Comparison of ENCODE assay signal across 14 mouse cellular contexts in genomic region chr7:28849700-28850236, GRCm38 (mm10). TPM values are rescaled to one million over a fixed set of nuclear protein-coding genes. Genes with fewer than 3 reads are reported as not detected.
DNase-seq lines count a peak whose midpoint lies in the region; ATAC-seq and TF ChIP-seq lines count a peak whose summit lies in the region.
"Had no signal": no experiment of that assay in that cellular context is flagged by ENCODE, and none has a peak within 500 bp of the region (broad histone marks: within the 10 kb centered on the region; RNA-seq: fewer than 3 reads in every experiment).

No protein-coding gene starts in this region.

- no peaks in the 10 kb centered on the region for H3K27me3 ChIP-seq in kidney, embryonic 15.5 days
- H3K27me3 ChIP-seq in small intestine, adult 2 months (ENCODE audit: control insufficient read depth, insufficient read depth, low read length): no peaks in the 10 kb centered on the region
- H3K27me3 ChIP-seq: forebrain, embryonic 12.5 days; hindbrain, embryonic 13.5 days had no signal

- 0 out of 2 replicates have a peak overlapping the region, but pooled peaks have one; percentile 29 for H3K27ac ChIP-seq in kidney, embryonic 15.5 days
- peak overlapping the region; percentile 80 for H3K27ac ChIP-seq in small intestine, adult 2 months (ENCODE audit: insufficient read depth, low read depth, low read length)
- H3K27ac ChIP-seq: forebrain, embryonic 12.5 days; hindbrain, embryonic 13.5 days had no signal

- H3K4me1 ChIP-seq in kidney, embryonic 15.5 days: peaks cover 8% of the 10 kb centered on the region; the same call in 1 of the 2 replicates
- H3K4me1 ChIP-seq in small intestine, adult 2 months (ENCODE audit: control insufficient read depth, insufficient read depth, insufficient read length, low read length): peaks cover 20% of the 10 kb centered on the region; the same call in 1 of the 2 replicates
- H3K4me1 ChIP-seq: forebrain, embryonic 12.5 days; hindbrain, embryonic 13.5 days had no signal

- H3K4me3 ChIP-seq in kidney, embryonic 15.5 days (replicated peaks): no peak overlapping the region
- H3K4me3 ChIP-seq in small intestine, adult 2 months (ENCODE audit: low read depth, low read length): no peak overlapping the region
- H3K4me3 ChIP-seq: forebrain, embryonic 12.5 days; hindbrain, embryonic 13.5 days had no signal

- ATAC-seq in kidney, embryonic 15.5 days (replicated peaks; ENCODE audit: low FRiP score): no peak; the same call in 1 of the 2 replicates

- H3K9ac ChIP-seq in kidney, embryonic 15.5 days: no peak overlapping the region
- H3K9ac ChIP-seq: forebrain, embryonic 12.5 days; hindbrain, embryonic 13.5 days had no signal

- no peak overlapping the region for H3K4me2 ChIP-seq in kidney, embryonic 15.5 days
- H3K4me2 ChIP-seq: forebrain, embryonic 12.5 days; hindbrain, embryonic 13.5 days had no signal

- H3K9me3 ChIP-seq in kidney, embryonic 15.5 days (replicated peaks): no peaks in the 10 kb centered on the region
- H3K9me3 ChIP-seq: hindbrain, embryonic 13.5 days had no signal

- no peaks in the 10 kb centered on the region for H3K36me3 ChIP-seq in kidney, embryonic 15.5 days
- H3K36me3 ChIP-seq in small intestine, adult 2 months (ENCODE audit: control insufficient read depth, insufficient read depth, low read length): no peaks in the 10 kb centered on the region
- H3K36me3 ChIP-seq: forebrain, embryonic 12.5 days; hindbrain, embryonic 13.5 days had no signal

- no peak for DNase-seq in kidney, adult 11 months
- peak; percentile 63 for DNase-seq in adipocyte (ENCODE audit: low spot score)
- peak; percentile 97 for DNase-seq in fat pad, adult 2 months (ENCODE audit: extremely low read depth, low read depth, low spot score)
- no peak for DNase-seq in spleen, postnatal 36 days (ENCODE audit: low spot score in 2 of 2)
- no peak for DNase-seq in layer of hippocampus, adult 11-12 months (ENCODE audit: low spot score)
- DNase-seq: cerebellum, adult 8-10 months; gastrocnemius, postnatal 14 days; left cerebral cortex, postnatal 4 days; lung, postnatal 36 days; right cerebral cortex, postnatal 14 days had no signal

- TF ChIP-seq CTCF in small intestine, adult 2 months (IDR thresholded peaks at IDR 0.05; ENCODE audit: extremely low read depth, insufficient read length, insufficient replicate concordance, low read depth, low read length): no peak

- WGBS in kidney, embryonic 15.5 days: 29% methylated on average over 1 of the region's 1 CpGs
- WGBS in small intestine, adult 2 months: 17% methylated on average over 1 of the region's 1 CpGs

- TF ChIP-seq POLR2A in small intestine, adult 2 months (IDR thresholded peaks at IDR 0.05; ENCODE audit: low read depth, low read length): no peak

RNA-seq across cellular contexts. Expression of gene Lgals7, which starts 13.9 kb away (rescaled TPM):
- 1.9 and 3.1 TPM in 2 replicates for polyA plus RNA-seq in kidney, embryonic 15.5 days (2015; fragmentation: Nextera tagmentation; extraction: Ambion mirVana)
- polyA plus RNA-seq in small intestine, adult 2 months (2012; rRNA removed): 2.4 TPM in 1 of 2 replicates, not detected in the other

RNA-seq across cellular contexts. Expression of gene Lgals4, which starts 16.1 kb away (rescaled TPM):
- polyA plus RNA-seq in kidney, embryonic 15.5 days (2015; fragmentation: Nextera tagmentation; extraction: Ambion mirVana): 12.0 and 32.1 TPM in 2 replicates
- polyA plus RNA-seq in small intestine, adult 2 months (2012; rRNA removed): 1,096 and 2,780 TPM in 2 replicates

RNA-seq across cellular contexts. Expression of gene Ech1, which starts 24.8 kb away (rescaled TPM):
- 154 and 164 TPM in 2 replicates for polyA plus RNA-seq in kidney, embryonic 15.5 days (2015; fragmentation: Nextera tagmentation; extraction: Ambion mirVana)
- polyA plus RNA-seq in small intestine, adult 2 months (2012; rRNA removed): 201 and 291 TPM in 2 replicates

RNA-seq across cellular contexts. Expression of gene Capn12, which starts 31.5 kb away (rescaled TPM):
- polyA plus RNA-seq in kidney, embryonic 15.5 days (2015; fragmentation: Nextera tagmentation; extraction: Ambion mirVana): 0.36 and 0.64 TPM in 2 replicates
- polyA plus RNA-seq in small intestine, adult 2 months (2012; rRNA removed): 0.08 and 0.10 TPM in 2 replicates

RNA-seq across cellular contexts. Expression of gene Hnrnpl, which starts 41.4 kb away (rescaled TPM):
- polyA plus RNA-seq in kidney, embryonic 15.5 days (2015; fragmentation: Nextera tagmentation; extraction: Ambion mirVana): 264 and 265 TPM in 2 replicates
- polyA plus RNA-seq in small intestine, adult 2 months (2012; rRNA removed): 67.1 and 140 TPM in 2 replicates

Comparison
In these comparisons a context has a peak if more than half of its experiments do, and no peak if none do; other contexts are left out.
1. DNase-seq: peak in adipocyte (single experiment) and fat pad, adult 2 months (single experiment); none in kidney, adult 11 months (single experiment), spleen, postnatal 36 days (0 of 2) and layer of hippocampus, adult 11-12 months (single experiment).
2. RNA of gene Lgals4, which starts 16.1 kb away (polyA plus RNA-seq): 1,096 to 2,780 TPM in small intestine, adult 2 months; 12.0 to 32.1 TPM in kidney, embryonic 15.5 days; every median in the first group is over 10 times any median in the second.